Mouse (Mus musculus) midbrain, embryonic 12.5 days (tissue): ENCODE results near the gene Gm8369. TPM values are rescaled to one million over a fixed set of nuclear protein-coding genes. Genes with fewer than 3 reads are reported as not detected.
"Not testable (repeated sequence)": the region's sequence is repeated elsewhere in the genome, so short reads cannot be mapped to it uniquely, and the experiment has no call there.

Experiments used
- ATAC-seq: fragments of 200-750 bp; cut with Nextera tagmentation; 2 replicates; pipeline ENCODE4 v1.8.0; 2017; ENCODE audit warnings: low read depth, moderate TSS enrichment, moderate library complexity; ENCODE audit not compliant: low FRiP score
- H3K27ac ChIP-seq: fragments of 300-500 bp; sonication (generic); replicated peaks from 2 replicates; pipeline ENCODE4 v1.5.1; 2016; ENCODE audit warnings: mild to moderate bottlenecking
- H3K27me3 ChIP-seq: fragments of 300-500 bp; sonication (generic); 2 replicates; pipeline ENCODE4 v1.6.1; 2016; ENCODE audit warnings: mild to moderate bottlenecking
- H3K36me3 ChIP-seq: fragments of 300-500 bp; sonication (generic); 2 replicates; pipeline ENCODE4 v1.6.1; 2016
- H3K4me1 ChIP-seq: fragments of 300-500 bp; sonication (generic); 2 replicates; pipeline ENCODE4 v1.6.1; 2016
- H3K4me2 ChIP-seq: fragments of 300-500 bp; sonication (generic); replicated peaks from 2 replicates; pipeline ENCODE4 v1.6.1; 2016; ENCODE audit warnings: mild to moderate bottlenecking, moderate library complexity
- H3K4me3 ChIP-seq: fragments of 300-500 bp; sonication (generic); 2 replicates; pipeline ENCODE4 v1.5.1; 2016; ENCODE audit warnings: mild to moderate bottlenecking
- H3K9ac ChIP-seq: fragments of 300-500 bp; sonication (generic); replicated peaks from 2 replicates; pipeline ENCODE4 v1.6.1; 2016; ENCODE audit warnings: mild to moderate bottlenecking, moderate library complexity
- H3K9me3 ChIP-seq: fragments of 300-500 bp; sonication (generic); 2 replicates; pipeline ENCODE4 v1.6.1; 2016; ENCODE audit warnings: mild to moderate bottlenecking
- WGBS: fragments of 180-500 bp; shearing (Covaris S2); methylation state at CpG from one replicate; pipeline ENCODE4 v1.1.7; 2016; 5-methylcytosine and 5-hydroxymethylcytosine counted together
- polyA plus RNA-seq: library from polyadenylated mRNA; unstranded; fragments of >200 nt; fragmentation: Nextera tagmentation; extraction: Ambion mirVana; gene quantifications from 2 replicates; pipeline ENCODE4 v1.2.1, GENCODE M21; 2016

The Gm8369 gene
- not detected in 2 replicates for polyA plus RNA-seq

DNA sequence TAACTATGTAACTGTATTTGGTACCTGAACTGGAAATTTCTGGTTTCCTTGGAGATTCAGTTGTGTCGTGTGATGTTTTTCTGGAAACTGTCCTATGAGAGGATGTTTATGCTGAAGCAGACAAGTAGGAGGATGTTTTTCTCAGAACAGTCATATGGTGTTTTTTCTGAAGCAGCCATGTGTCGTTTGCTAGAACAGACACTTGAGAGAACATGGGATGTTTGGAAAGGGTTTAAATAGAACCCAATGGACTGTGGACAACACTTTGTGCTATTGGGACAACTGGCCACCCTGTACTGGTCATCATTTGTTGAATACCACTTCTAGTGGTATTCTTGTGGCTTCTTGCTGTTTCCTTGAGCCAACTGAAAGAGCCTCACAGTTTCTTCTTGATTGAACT, at the start of gene Gm8369:
Gm8369 (plus strand) TSS at position 193 of the 400 bp plus-strand sequence.
- Histone ChIP-seq H3K4me3 (no peak within 1 kb of the TSS), H3K4me1 (no peaks in the 10 kb centered on the region), H3K27ac (no peak within 1 kb of the TSS), H3K4me2 (no peak within 1 kb of the TSS), H3K36me3 (no peaks in the 10 kb centered on the region), H3K9me3 (no peaks in the 10 kb centered on the region), H3K9ac (no peak within 1 kb of the TSS), H3K27me3 (no peaks in the 10 kb centered on the region)
- WGBS, result 83% methylated on average over 2 of the region's 2 CpGs
- ATAC-seq, result no peak

DNA sequence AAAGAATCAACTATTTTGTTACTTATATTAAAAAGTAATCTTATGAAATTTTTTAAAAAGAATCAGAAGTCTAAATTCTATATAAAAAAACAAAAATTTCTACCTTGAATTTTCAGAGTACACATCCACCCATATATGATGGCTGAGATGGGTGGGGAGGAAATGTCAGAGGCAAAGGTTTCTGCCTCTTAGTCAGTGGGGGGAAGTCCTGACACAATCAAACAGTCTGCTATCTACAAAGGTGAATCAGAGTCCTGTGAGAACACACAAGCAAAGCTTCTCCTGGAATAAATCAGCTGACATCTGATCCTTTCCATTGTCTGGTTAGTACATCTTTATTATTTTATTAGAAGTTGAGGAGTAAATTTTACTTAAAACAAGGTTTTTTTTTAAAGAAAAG, 42.4 kb upstream of the Gm8369 start, which contains the start of gene Ms4a4b:
Ms4a4b (plus strand) TSS at position 216 of the 400 bp plus-strand sequence.
- H3K36me3 ChIP-seq, result no peaks in the 10 kb centered on the region
- H3K27ac ChIP-seq, result no peak within 1 kb of the TSS
- H3K9me3 ChIP-seq, result no peaks in the 10 kb centered on the region
- H3K27me3 ChIP-seq, result no peaks in the 10 kb centered on the region
- H3K4me2 ChIP-seq, result no peak within 1 kb of the TSS
- no peak within 1 kb of the TSS for H3K4me3 ChIP-seq
- no peak within 1 kb of the TSS for H3K9ac ChIP-seq
- no peak for ATAC-seq
- no peaks in the 10 kb centered on the region for H3K4me1 ChIP-seq

DNA sequence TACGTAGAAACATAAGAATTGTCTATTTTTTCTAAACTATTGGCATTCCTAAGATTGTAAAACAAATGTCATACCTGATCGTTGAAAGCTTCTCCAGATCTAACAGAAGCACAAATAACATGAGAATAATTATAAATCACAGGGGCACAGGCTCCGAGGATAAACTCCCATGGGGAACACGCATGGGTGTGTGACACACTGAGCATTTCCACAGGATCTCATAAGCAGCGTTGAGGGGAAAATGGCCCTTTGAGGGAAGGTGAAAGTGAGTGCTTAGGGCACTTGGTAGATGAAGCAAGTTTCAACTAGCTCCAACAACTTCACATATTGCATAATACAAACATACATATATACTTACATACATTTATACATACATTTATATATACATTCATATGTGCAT, 41.8 kb upstream of the Gm8369 start:
- Histone ChIP-seq H3K27me3 (no peaks in the 10 kb centered on the region), H3K27ac (no peak overlapping the region), H3K9me3 (no peaks in the 10 kb centered on the region), H3K9ac (no peak overlapping the region), H3K36me3 (no peaks in the 10 kb centered on the region), H3K4me1 (no peaks in the 10 kb centered on the region), H3K4me2 (no peak overlapping the region), H3K4me3 (no peak overlapping the region)
- WGBS, result 88% methylated on average over 5 of the region's 5 CpGs
- no peak for ATAC-seq

DNA sequence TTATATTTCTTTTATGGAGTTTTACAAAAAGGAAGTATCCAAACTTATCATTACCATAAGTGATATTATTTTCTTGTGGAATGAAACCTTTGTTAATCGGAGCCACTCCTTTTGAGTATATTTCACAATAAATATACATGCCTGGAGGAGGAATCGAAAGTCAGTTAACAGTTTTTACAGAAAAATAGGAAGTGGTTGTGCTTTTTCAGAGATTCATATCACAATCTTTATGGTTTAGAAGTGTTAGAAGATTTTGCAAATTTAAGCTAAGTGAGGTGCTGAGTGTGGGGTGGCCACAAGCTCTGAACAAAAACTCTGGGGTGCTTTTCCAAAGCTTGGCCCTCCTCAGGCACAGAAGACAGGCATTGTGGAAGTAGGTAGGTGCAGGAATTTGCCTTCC, 38.5 kb upstream of the Gm8369 start:
- H3K9ac ChIP-seq, result no peak overlapping the region
- no peaks in the 10 kb centered on the region for H3K4me1 ChIP-seq
- no peak overlapping the region for H3K4me3 ChIP-seq
- H3K9me3 ChIP-seq, result no peaks in the 10 kb centered on the region
- no peak overlapping the region for H3K27ac ChIP-seq
- no peaks in the 10 kb centered on the region for H3K27me3 ChIP-seq
- H3K36me3 ChIP-seq, result no peaks in the 10 kb centered on the region
- H3K4me2 ChIP-seq, result no peak overlapping the region
- ATAC-seq, result no peak
- WGBS, result 89% methylated on average over 2 of the region's 2 CpGs

DNA sequence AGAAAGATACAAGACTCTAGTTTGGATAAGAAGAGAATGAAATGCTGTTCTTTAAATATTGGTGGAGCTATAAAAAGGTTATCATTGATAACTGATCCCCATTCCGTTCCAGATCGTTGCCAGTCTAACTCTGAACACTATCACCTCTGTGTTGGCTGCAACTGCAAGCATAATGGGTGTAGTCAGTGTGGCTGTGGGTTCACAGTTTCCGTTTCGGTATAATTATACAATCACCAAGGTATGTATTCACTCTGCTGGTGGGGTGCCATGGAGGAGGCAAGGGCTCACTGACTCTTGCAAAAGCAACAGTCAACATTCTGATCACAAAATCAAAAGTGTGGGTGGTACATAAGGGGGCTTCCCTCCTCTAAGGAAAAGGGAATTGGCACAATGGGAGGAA, 26.7 kb upstream of the Gm8369 start:
- H3K27me3 ChIP-seq, H3K36me3 ChIP-seq, H3K9me3 ChIP-seq, H3K4me3 ChIP-seq, H3K4me2 ChIP-seq, H3K9ac ChIP-seq, H3K4me1 ChIP-seq, ATAC-seq, H3K27ac ChIP-seq: not testable (repeated sequence)
- 93% methylated on average over 4 of the region's 4 CpGs for WGBS

DNA sequence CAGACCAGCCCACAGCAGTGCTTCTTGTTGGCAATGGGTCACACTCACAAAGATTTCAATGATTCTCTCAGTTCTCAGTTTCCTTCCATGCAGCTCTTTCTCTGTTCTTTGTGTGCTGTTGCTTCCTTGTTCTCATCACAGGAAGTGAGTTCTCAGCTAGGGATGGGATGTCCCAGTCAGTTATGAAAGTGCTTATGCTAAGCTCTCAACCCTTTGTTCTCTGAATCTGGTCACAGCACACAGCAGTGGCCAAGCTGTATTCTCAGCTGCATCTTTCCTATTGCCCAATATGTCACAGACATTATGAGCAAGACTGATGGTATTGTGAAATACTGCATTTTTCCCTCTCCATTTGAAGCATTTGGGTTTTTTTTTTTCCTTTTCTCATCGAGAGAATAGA, 20.9 kb upstream of the Gm8369 start:
- H3K4me1 ChIP-seq, ATAC-seq, H3K4me2 ChIP-seq, H3K36me3 ChIP-seq, H3K27ac ChIP-seq, H3K27me3 ChIP-seq, H3K9ac ChIP-seq, H3K4me3 ChIP-seq, H3K9me3 ChIP-seq: not testable (repeated sequence)
- 85% methylated on average over 1 of the region's 1 CpGs for WGBS

DNA sequence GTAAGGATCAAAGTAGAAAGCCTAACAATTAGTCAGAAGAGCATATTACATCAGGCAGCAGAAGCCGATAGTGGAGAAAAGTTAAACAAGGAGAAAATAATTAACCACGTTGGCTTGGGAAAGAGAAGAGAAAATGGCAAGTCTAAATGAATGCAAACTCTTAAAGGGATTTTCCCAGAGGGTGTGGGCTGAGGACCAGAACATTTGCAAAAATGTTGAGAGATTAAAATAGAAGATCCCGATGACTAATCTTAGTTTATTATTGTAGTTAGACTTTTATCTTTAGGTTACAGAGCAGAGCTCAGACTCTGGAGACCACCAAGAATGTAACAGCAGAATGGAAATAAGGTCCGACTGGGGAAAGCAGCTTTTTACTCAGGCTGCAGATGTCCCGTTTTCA, 19.3 kb upstream of the Gm8369 start:
- no peak for ATAC-seq
- WGBS, result 80% methylated on average over 5 of the region's 5 CpGs
- Histone ChIP-seq H3K4me3 (no peak overlapping the region), H3K9ac (no peak overlapping the region), H3K27ac (no peak overlapping the region), H3K27me3 (no peaks in the 10 kb centered on the region), H3K4me1 (no peaks in the 10 kb centered on the region), H3K4me2 (no peak overlapping the region), H3K9me3 (no peaks in the 10 kb centered on the region), H3K36me3 (no peaks in the 10 kb centered on the region)

DNA sequence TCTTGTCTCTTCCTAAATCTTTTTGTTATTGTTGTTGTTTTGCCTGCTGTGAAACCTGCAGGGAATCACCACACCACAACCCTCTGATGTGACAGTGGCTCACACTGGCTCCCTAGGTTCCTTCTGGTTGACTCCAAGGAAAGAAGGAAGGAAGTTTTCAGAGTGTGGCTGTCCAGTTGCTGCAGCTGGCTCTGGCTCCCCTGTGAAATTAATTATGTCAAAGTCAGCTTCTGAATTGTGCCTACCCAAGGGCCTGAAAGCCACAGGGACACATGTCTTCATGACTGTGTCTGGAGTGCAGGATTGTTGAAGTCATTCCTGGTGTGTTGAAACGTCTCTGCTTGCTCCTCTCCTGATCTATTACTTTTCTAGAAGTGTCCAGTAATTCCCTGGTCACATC, 17.4 kb upstream of the Gm8369 start:
- not testable (repeated sequence) for H3K9me3 ChIP-seq, H3K4me1 ChIP-seq, H3K4me3 ChIP-seq, H3K4me2 ChIP-seq, H3K27me3 ChIP-seq, H3K36me3 ChIP-seq, H3K27ac ChIP-seq, H3K9ac ChIP-seq, ATAC-seq
- WGBS, result 70% methylated on average over 1 of the region's 1 CpGs

DNA sequence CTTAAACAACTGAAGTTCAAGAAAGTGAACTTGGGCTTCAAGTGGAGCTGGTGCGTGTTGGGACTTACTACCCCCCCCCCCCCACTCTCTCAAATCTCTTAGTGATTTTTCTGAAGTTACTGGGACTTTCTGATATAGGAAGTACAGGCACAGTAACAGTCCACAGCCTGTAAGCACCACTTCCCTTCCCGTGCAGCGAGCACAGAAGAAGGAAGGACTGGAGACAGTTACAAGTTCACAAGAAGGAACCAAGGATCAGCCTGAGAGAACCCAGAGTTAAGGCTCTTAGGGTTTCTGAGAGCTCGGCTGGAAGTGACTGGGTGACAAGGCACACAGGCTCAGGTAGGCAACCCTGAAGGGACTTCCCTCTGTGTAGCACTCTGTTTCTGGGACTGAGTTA, 16.5 kb upstream of the Gm8369 start, which contains the start of gene Ms4a6c:
Ms4a6c (plus strand) TSS at position 152 of the 400 bp plus-strand sequence.
- H3K9me3 ChIP-seq, H3K9ac ChIP-seq, H3K4me1 ChIP-seq, H3K27ac ChIP-seq, H3K27me3 ChIP-seq, H3K4me2 ChIP-seq, ATAC-seq, H3K36me3 ChIP-seq, H3K4me3 ChIP-seq: not testable (repeated sequence)
- 91% methylated on average over 4 of the region's 4 CpGs for WGBS

DNA sequence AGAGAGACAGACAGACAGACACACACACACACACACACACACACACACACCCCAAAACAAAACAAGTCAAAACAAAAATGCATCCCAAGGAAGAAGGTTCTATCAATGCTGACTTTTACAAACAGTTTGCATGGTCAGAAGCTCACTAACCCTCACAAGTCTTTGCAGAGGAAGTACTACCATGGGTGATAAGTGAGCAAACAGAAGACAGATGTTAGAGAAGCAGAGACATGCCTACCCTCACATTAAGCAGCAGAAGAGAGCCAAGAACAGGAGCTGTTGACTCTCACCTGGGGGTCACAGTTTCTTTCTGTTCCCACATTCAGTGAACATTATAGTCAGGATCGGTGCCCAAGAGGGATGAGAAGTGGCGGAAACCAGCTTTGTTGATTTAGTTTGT, 6.0 kb upstream of the Gm8369 start:
- Histone ChIP-seq H3K27me3 (no peaks in the 10 kb centered on the region), H3K4me2 (no peak overlapping the region), H3K4me3 (no peak overlapping the region), H3K9me3 (no peaks in the 10 kb centered on the region), H3K27ac (no peak overlapping the region), H3K4me1 (no peaks in the 10 kb centered on the region), H3K36me3 (no peaks in the 10 kb centered on the region), H3K9ac (no peak overlapping the region)
- WGBS, result 87% methylated on average over 2 of the region's 2 CpGs
- no peak for ATAC-seq

DNA sequence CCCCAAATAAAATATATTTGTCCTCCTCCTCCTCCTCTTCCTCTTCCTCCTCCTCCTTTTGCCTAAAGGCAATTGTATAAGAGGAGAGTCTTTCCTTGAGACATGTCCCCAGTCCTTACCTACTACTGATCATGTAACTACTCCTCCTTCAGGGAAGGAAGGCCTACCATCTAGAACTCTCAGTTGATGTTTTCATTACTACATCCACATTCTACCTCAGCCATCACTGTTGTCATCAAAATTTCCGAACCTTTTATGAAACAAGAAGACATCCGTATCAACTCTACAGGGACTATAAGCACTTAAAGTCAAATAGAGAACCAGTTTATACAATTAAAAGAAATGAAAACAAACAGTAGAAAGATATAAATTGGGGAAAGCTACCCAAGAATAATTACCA, 3.1 kb upstream of the Gm8369 start:
- H3K4me1 ChIP-seq, result no peaks in the 10 kb centered on the region
- no peaks in the 10 kb centered on the region for H3K27me3 ChIP-seq
- no peak for ATAC-seq
- no peak overlapping the region for H3K9ac ChIP-seq
- no peak overlapping the region for H3K4me2 ChIP-seq
- H3K9me3 ChIP-seq, result no peaks in the 10 kb centered on the region
- no peaks in the 10 kb centered on the region for H3K36me3 ChIP-seq
- no peak overlapping the region for H3K4me3 ChIP-seq
- WGBS, result 92% methylated on average over 2 of the region's 2 CpGs
- H3K27ac ChIP-seq, result no peak overlapping the region

DNA sequence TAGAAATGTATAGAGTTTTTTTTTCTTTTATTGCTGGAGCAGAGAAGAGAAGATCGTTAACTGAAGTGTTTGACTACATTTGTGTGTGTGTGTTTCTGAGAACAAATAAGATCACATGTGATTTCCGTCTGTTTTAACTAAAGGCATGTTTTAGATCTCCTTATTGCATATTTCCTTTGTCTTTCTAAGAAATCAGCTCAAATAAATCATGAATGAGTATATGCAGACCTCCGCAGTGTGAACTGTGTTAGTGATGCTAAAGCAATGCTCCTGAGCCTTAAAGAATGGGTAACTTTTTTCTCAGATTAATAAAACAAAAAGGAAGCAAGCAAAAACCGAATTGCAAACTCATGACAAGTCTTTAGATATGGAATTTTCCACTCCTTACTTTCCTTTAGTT, 1.8 kb upstream of the Gm8369 start:
- no peaks in the 10 kb centered on the region for H3K9me3 ChIP-seq
- no peak for ATAC-seq
- no peaks in the 10 kb centered on the region for H3K27me3 ChIP-seq
- no peaks in the 10 kb centered on the region for H3K36me3 ChIP-seq
- no peak overlapping the region for H3K4me3 ChIP-seq
- no peak overlapping the region for H3K4me2 ChIP-seq
- WGBS, result 78% methylated on average over 4 of the region's 4 CpGs
- no peak overlapping the region for H3K9ac ChIP-seq
- H3K27ac ChIP-seq, result no peak overlapping the region
- H3K4me1 ChIP-seq, result no peaks in the 10 kb centered on the region

DNA sequence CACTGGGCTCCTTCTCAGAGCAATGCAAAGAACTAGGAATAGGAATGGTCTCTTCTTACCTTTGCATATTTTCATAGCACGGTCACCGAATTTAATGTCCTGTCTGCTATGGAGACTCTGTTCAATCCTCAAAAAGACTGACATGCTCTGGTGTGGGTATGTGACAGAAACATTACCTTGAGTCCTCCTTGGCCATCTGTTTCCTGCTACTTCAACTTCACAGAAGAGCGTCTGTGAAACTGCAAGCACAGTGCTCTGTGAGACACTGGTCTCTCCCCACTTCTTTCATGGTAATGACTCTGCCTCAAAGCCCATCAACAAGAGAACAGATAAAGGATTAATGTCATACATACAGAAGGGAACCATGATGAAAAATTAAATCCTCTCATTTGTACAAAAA, 1.4 kb upstream of the Gm8369 start:
- Histone ChIP-seq H3K4me1 (no peaks in the 10 kb centered on the region), H3K4me3 (no peak overlapping the region), H3K9me3 (no peaks in the 10 kb centered on the region), H3K27me3 (no peaks in the 10 kb centered on the region), H3K4me2 (no peak overlapping the region), H3K36me3 (no peaks in the 10 kb centered on the region), H3K9ac (no peak overlapping the region), H3K27ac (no peak overlapping the region)
- WGBS, result 84% methylated on average over 3 of the region's 3 CpGs
- no peak for ATAC-seq
